Mouse (Mus musculus) testis, adult 2 months (tissue): ENCODE results near the gene Dnah17.

Experiments
- CTCF ChIP-seq: fragments of 200-500 bp; IDR thresholded peaks from 2 replicates; pipeline ENCODE4 v1.5.1; 2012; ENCODE audit warnings: low read depth, mild to moderate bottlenecking, inconsistent platforms, low read length, moderate library complexity; ENCODE audit not compliant: control insufficient read depth, insufficient read depth, insufficient replicate concordance
- POLR2A ChIP-seq: fragments of 200-500 bp; IDR thresholded peaks from 2 replicates; pipeline ENCODE4 v1.6.1; 2012; ENCODE audit warnings: low read depth, mild to moderate bottlenecking, inconsistent platforms, low read length, moderate library complexity; ENCODE audit not compliant: control insufficient read depth

GRCm38 (mm10) chr11:118140771-118141565, 10.5 kb upstream of the Dnah17 start:
- TF ChIP-seq CTCF = no peak
- TF ChIP-seq POLR2A = no peak
